Mouse (Mus musculus): Measurements from ENCODE around the gene Itgav. TPM values are rescaled to one million over a fixed set of nuclear protein-coding genes. Genes with fewer than 3 reads are reported as not detected.
"Not testable (repeated sequence)": the region's sequence is repeated elsewhere in the genome, so short reads cannot be mapped to it uniquely, and the experiment has no call there.

Gene Itgav
- polyA plus RNA-seq, 1 experiment from 2014 or later = 75.3 TPM

DNA sequence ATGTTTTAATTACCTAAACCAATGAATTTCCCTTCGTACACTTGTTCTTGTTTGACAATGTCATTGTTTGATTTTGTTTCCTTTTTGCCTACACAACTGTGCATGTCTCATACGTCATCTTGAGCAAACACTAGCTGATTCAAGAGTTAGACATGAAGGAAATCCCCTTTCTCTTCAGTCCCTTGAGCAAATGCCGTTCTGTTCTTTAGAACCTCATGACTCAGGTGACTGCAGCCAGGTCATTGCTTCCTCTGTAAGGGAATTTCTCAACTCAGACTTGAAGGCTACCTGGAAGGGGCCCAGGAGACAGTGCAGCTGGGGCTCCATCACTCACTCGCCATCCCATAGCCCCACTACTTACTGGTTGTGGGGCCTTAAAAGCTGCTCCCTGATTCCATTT, 23.5 kb upstream of the Itgav start:
- ATAC-seq (replicated peaks; ENCODE audit: low FRiP score, low TSS enrichment, low read depth) (no peak), DNase-seq (ENCODE audit: low spot score) (no peak)
- H3K27me3 ChIP-seq (replicated peaks; ENCODE audit: control insufficient read depth, insufficient read depth, low read length) = no peaks in the 10 kb centered on the region
- no peaks in the 10 kb centered on the region for H3K36me3 ChIP-seq (ENCODE audit: control insufficient read depth, insufficient read depth, low read length)
- H3K27ac ChIP-seq (ENCODE audit: low read depth) = no peak overlapping the region
- H3K4me3 ChIP-seq (ENCODE audit: low read depth, low read length) = no peak overlapping the region
- H3K4me1 ChIP-seq (replicated peaks; ENCODE audit: control insufficient read depth, insufficient read depth, low read length) = 0 out of 2 replicates have a peak, but pooled peaks cover 5% of the 10 kb centered on the region
- 62% methylated on average over 4 of the region's 4 CpGs for WGBS
- no peak overlapping the region for H3K4me2 ChIP-seq (ENCODE audit: low read length)
- H3K9ac ChIP-seq (ENCODE audit: low read length) = no peak overlapping the region
- H3K9me3 ChIP-seq (ENCODE audit: control insufficient read depth, low read length) = no peaks in the 10 kb centered on the region

DNA sequence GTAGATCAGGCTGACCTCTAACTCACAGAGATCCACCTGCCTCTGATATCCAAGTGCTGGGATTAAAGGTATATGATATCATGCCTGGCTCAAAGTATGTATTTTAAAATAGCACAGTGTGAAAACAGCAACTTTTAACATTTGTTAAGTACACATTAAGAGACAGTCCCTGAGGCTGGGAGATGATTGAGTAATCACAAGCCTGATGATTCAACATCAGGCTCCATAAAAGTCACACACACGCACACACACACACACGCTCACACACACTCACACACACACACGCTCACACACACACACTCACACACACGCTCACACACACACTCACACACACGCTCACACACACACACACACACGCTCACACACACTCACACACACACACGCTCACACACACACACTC, 21.8 kb upstream of the Itgav start:
- ATAC-seq (replicated peaks; ENCODE audit: low FRiP score, low TSS enrichment, low read depth) = no peak
- WGBS = 94% methylated on average over 7 of the region's 7 CpGs
- Histone ChIP-seq H3K4me1 (replicated peaks; ENCODE audit: control insufficient read depth, insufficient read depth, low read length) (peaks cover 5% of the 10 kb centered on the region; the same call in 1 of the 2 replicates), H3K9ac (ENCODE audit: low read length) (no peak overlapping the region), H3K9me3 (ENCODE audit: control insufficient read depth, low read length) (no peaks in the 10 kb centered on the region), H3K4me2 (ENCODE audit: low read length) (no peak overlapping the region), H3K36me3 (ENCODE audit: control insufficient read depth, insufficient read depth, low read length) (no peaks in the 10 kb centered on the region), H3K27me3 (replicated peaks; ENCODE audit: control insufficient read depth, insufficient read depth, low read length) (no peaks in the 10 kb centered on the region), H3K4me3 (ENCODE audit: low read depth, low read length) (no peak overlapping the region), H3K27ac (ENCODE audit: low read depth) (no peak overlapping the region)
- DNase-seq (ENCODE audit: low spot score) = no peak

DNA sequence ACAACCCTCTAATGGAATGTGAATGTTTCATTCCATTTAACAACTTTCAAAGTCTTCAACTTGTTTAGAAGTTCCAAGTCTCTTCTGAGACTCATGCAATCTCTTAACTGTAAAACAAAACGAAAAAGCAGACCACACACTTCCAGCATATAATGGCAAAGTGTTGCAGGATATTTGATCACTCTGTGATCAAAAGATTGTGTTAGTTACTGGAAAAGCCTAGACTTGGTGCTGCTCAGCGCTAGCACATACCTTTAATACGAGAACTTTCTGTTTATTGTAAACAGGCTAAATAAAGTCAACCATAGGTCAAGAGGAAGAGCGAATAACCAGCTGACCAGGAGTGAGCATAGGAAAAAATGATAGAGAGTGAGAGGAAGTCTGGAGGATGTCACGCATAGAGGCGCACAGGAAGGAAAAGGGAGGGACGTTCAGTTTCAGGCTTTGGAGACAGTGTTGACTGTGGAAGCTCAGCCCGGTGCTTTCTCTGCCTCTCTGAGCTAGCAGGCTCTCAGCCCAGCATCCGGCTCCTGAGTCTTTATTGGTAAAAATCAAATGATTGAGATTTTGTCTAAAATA, 18.5 kb upstream of the Itgav start:
- H3K27me3 ChIP-seq (replicated peaks; ENCODE audit: control insufficient read depth, insufficient read depth, low read length) = no peaks in the 10 kb centered on the region
- no peak overlapping the region for H3K9ac ChIP-seq (ENCODE audit: low read length)
- no peak overlapping the region; the same call in 1 of the 2 replicates for H3K27ac ChIP-seq (ENCODE audit: low read depth)
- 38% methylated on average over 9 of the region's 9 CpGs for WGBS
- no peaks in the 10 kb centered on the region for H3K9me3 ChIP-seq (ENCODE audit: control insufficient read depth, low read length)
- DNase-seq (ENCODE audit: low spot score) = no peak
- no peak overlapping the region for H3K4me3 ChIP-seq (ENCODE audit: low read depth, low read length)
- H3K4me1 ChIP-seq (replicated peaks; ENCODE audit: control insufficient read depth, insufficient read depth, low read length) = peaks cover 14% of the 10 kb centered on the region; the same call in 1 of the 2 replicates
- no peak for ATAC-seq (replicated peaks; ENCODE audit: low FRiP score, low TSS enrichment, low read depth)
- no peaks in the 10 kb centered on the region for H3K36me3 ChIP-seq (ENCODE audit: control insufficient read depth, insufficient read depth, low read length)
- H3K4me2 ChIP-seq (ENCODE audit: low read length) = no peak overlapping the region

DNA sequence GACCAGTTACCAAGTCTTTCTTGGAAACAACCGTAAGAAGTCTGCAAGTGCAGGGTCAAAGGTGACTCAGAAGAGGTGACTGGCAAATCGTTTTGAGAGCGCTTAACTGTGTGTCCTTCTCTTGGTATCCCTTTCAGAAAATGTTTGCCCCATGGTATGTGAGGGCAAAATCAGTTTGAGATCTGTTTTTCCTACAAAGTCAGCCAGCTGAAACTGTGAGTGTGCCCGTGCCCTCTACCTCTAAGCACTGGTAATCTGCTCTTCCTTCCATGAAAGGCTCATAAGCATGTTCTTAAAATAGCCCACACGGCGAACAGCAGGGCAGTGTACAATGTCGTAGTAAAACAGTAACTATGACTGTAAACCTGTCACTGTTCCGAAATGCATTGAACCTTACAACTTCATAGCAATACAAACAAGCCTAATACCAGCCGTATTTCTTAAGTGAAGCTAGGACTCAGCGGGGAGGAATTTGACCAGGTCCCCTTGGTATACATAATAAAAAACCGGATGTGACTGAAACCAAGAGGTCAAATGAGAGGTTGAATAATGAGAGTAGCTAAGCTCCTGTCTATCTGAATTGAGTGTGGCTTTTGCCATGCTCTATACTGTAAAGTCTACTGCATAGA, 14.2 kb upstream of the Itgav start:
- Histone ChIP-seq H3K36me3 (ENCODE audit: control insufficient read depth, insufficient read depth, low read length) (no peaks in the 10 kb centered on the region), H3K9ac (ENCODE audit: low read length) (no peak overlapping the region), H3K4me2 (ENCODE audit: low read length) (no peak overlapping the region), H3K27ac (ENCODE audit: low read depth) (peak overlapping the region; percentile 27; the same call in 1 of the 2 replicates), H3K9me3 (ENCODE audit: control insufficient read depth, low read length) (no peaks in the 10 kb centered on the region), H3K4me1 (replicated peaks; ENCODE audit: control insufficient read depth, insufficient read depth, low read length) (peaks cover 16% of the 10 kb centered on the region), H3K4me3 (ENCODE audit: low read depth, low read length) (no peak overlapping the region), H3K27me3 (replicated peaks; ENCODE audit: control insufficient read depth, insufficient read depth, low read length) (no peaks in the 10 kb centered on the region)
- no peak for DNase-seq (ENCODE audit: low spot score)
- WGBS = 22% methylated on average over 11 of the region's 11 CpGs
- no peak; the same call in 1 of the 2 replicates for ATAC-seq (replicated peaks; ENCODE audit: low FRiP score, low TSS enrichment, low read depth)

GRCm38 (mm10) chr2:83713281-83713680, 10.9 kb upstream of the Itgav start:
- WGBS = 79% methylated on average over 7 of the region's 7 CpGs
- not testable (repeated sequence) for H3K4me2 ChIP-seq (ENCODE audit: low read length); H3K9me3 ChIP-seq (ENCODE audit: control insufficient read depth, low read length); H3K27me3 ChIP-seq (replicated peaks; ENCODE audit: control insufficient read depth, insufficient read depth, low read length); ATAC-seq (replicated peaks; ENCODE audit: low FRiP score, low TSS enrichment, low read depth); H3K36me3 ChIP-seq (ENCODE audit: control insufficient read depth, insufficient read depth, low read length); DNase-seq (ENCODE audit: low spot score); H3K27ac ChIP-seq (ENCODE audit: low read depth); H3K9ac ChIP-seq (ENCODE audit: low read length); H3K4me3 ChIP-seq (ENCODE audit: low read depth, low read length)
- peaks cover 16% of the 10 kb centered on the region for H3K4me1 ChIP-seq (replicated peaks; ENCODE audit: control insufficient read depth, insufficient read depth, low read length)

- Histone ChIP-seq H3K4me1 (replicated peaks; ENCODE audit: control insufficient read depth, insufficient read depth, low read length) (peaks cover 16% of the 10 kb centered on the region), H3K4me3 (ENCODE audit: low read depth, low read length) (no peak overlapping the region), H3K36me3 (ENCODE audit: control insufficient read depth, insufficient read depth, low read length) (no peaks in the 10 kb centered on the region), H3K27me3 (replicated peaks; ENCODE audit: control insufficient read depth, insufficient read depth, low read length) (no peaks in the 10 kb centered on the region), H3K27ac (ENCODE audit: low read depth) (peak overlapping the region; percentile 54; the same call in 1 of the 2 replicates), H3K9ac (ENCODE audit: low read length) (no peak overlapping the region), H3K9me3 (ENCODE audit: control insufficient read depth, low read length) (no peaks in the 10 kb centered on the region), H3K4me2 (ENCODE audit: low read length) (no peak overlapping the region)
- DNase-seq (ENCODE audit: low spot score) (no peak), ATAC-seq (replicated peaks; ENCODE audit: low FRiP score, low TSS enrichment, low read depth) (no peak)
- 87% methylated on average over 5 of the region's 5 CpGs for WGBS
Observed at GRCm38 (mm10) chr2:83713946-83714345, 10.3 kb upstream of the Itgav start.

DNA sequence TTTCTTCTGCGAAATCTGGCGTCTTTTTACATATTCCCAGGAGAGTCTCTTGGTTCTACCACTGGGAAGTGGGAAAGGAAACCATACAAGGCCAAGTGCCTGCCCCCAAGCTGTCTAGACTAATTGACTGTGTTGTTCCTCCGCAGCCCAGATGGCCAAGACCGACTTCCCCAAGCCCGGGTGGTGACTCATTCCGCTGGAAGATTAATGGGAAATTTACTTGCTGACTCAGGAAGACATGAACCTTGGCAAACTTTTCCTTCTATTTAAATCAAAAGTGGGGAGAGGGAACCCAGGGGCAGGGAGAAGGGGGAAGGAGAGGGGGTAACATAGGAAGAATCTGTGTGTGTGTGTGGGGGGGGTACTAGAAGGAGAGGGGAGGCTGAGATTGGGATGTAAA, 9.4 kb upstream of the Itgav start:
- H3K27ac ChIP-seq (ENCODE audit: low read depth) = no peak overlapping the region
- no peaks in the 10 kb centered on the region for H3K27me3 ChIP-seq (replicated peaks; ENCODE audit: control insufficient read depth, insufficient read depth, low read length)
- H3K9me3 ChIP-seq (ENCODE audit: control insufficient read depth, low read length) = no peaks in the 10 kb centered on the region
- WGBS = 7% methylated on average over 6 of the region's 6 CpGs
- peak; percentile 66 for DNase-seq (ENCODE audit: low spot score)
- H3K4me2 ChIP-seq (ENCODE audit: low read length) = peak overlapping the region; percentile 23; the same call in 1 of the 2 replicates
- ATAC-seq (replicated peaks; ENCODE audit: low FRiP score, low TSS enrichment, low read depth) = peak; percentile 59; the same call in 1 of the 2 replicates
- H3K36me3 ChIP-seq (ENCODE audit: control insufficient read depth, insufficient read depth, low read length) = no peaks in the 10 kb centered on the region
- H3K9ac ChIP-seq (ENCODE audit: low read length) = no peak overlapping the region
- H3K4me3 ChIP-seq (ENCODE audit: low read depth, low read length) = no peak overlapping the region
- peaks cover 13% of the 10 kb centered on the region for H3K4me1 ChIP-seq (replicated peaks; ENCODE audit: control insufficient read depth, insufficient read depth, low read length)

DNA sequence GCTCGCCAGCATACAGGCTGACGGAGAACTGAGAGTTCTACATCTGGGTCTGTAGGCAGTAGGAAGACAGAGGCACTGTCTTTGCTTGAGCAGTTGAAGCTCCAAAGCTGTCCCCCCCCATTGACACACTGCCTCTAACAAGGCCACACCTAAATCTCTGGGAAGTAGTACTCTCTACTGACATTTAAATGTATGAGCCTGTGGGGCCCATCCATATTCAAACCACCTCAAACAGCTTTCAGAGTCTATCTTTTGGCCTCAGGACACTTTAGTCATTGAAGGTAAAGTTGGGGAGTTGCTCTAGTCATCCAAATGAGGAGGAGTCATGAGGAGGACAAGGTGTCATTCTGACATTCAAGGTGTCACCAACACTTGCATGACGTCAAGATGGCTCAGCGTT, 5.9 kb upstream of the Itgav start:
- Histone ChIP-seq H3K4me2 (ENCODE audit: low read length) (no peak overlapping the region), H3K4me1 (replicated peaks; ENCODE audit: control insufficient read depth, insufficient read depth, low read length) (peaks cover 14% of the 10 kb centered on the region), H3K9me3 (ENCODE audit: control insufficient read depth, low read length) (no peaks in the 10 kb centered on the region), H3K27ac (ENCODE audit: low read depth) (no peak overlapping the region), H3K36me3 (ENCODE audit: control insufficient read depth, insufficient read depth, low read length) (no peaks in the 10 kb centered on the region), H3K4me3 (ENCODE audit: low read depth, low read length) (no peak overlapping the region), H3K27me3 (replicated peaks; ENCODE audit: control insufficient read depth, insufficient read depth, low read length) (no peaks in the 10 kb centered on the region), H3K9ac (ENCODE audit: low read length) (no peak overlapping the region)
- WGBS = 80% methylated on average over 4 of the region's 4 CpGs
- ATAC-seq (replicated peaks; ENCODE audit: low FRiP score, low TSS enrichment, low read depth) (no peak), DNase-seq (ENCODE audit: low spot score) (no peak)

- Histone ChIP-seq H3K9me3 (ENCODE audit: control insufficient read depth, low read length) (no peaks in the 10 kb centered on the region), H3K4me2 (ENCODE audit: low read length) (no peak overlapping the region), H3K36me3 (ENCODE audit: control insufficient read depth, insufficient read depth, low read length) (no peaks in the 10 kb centered on the region), H3K27ac (ENCODE audit: low read depth) (no peak overlapping the region), H3K4me3 (ENCODE audit: low read depth, low read length) (no peak overlapping the region), H3K9ac (ENCODE audit: low read length) (no peak overlapping the region), H3K4me1 (replicated peaks; ENCODE audit: control insufficient read depth, insufficient read depth, low read length) (peaks cover 19% of the 10 kb centered on the region), H3K27me3 (replicated peaks; ENCODE audit: control insufficient read depth, insufficient read depth, low read length) (no peaks in the 10 kb centered on the region)
- ATAC-seq (replicated peaks; ENCODE audit: low FRiP score, low TSS enrichment, low read depth) = no peak
- DNase-seq (ENCODE audit: low spot score) = no peak
- WGBS = 89% methylated on average over 3 of the region's 3 CpGs
Observed at GRCm38 (mm10) chr2:83721635-83722034, 2.6 kb upstream of the Itgav start.
